Mouse (Mus musculus): ENCODE measurements around the gene Clcnka.

DNA sequence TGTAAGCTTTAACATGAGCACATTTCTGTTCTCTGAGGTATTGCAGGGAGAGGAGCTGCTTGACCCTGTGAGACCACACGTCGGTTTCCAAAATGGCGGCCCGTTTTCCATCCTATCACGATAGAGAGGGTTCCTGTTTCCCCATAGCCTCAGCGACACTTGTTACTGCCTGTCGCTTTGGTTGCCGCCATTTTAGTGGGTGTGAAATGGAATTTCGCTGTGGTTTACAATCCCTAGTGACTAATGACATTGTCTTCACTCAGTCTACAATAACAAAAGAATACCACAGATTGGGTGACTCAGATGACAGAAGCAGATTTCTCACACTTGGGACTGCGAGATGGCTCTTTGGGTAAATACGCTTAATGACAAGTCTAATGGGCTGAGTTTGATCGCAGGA is 53.3 kb downstream of the Clcnka start:
- TF ChIP-seq CTCF (IDR thresholded peaks at IDR 0.05; ENCODE audit: borderline replicate concordance, insufficient read depth, low read length) = no peak
- no peak for TF ChIP-seq POLR2A (IDR thresholded peaks at IDR 0.05; ENCODE audit: low read depth, low read length)
